Mouse (Mus musculus) embryo, embryonic 10.5 days (tissue): ENCODE results near the gene Map6.

Experiments used
- DNase-seq: peaks from one replicate; pipeline ENCODE4 v3.0.0-alpha.2; 2015; ENCODE audit warnings: low spot score

The Map6 gene

DNA sequence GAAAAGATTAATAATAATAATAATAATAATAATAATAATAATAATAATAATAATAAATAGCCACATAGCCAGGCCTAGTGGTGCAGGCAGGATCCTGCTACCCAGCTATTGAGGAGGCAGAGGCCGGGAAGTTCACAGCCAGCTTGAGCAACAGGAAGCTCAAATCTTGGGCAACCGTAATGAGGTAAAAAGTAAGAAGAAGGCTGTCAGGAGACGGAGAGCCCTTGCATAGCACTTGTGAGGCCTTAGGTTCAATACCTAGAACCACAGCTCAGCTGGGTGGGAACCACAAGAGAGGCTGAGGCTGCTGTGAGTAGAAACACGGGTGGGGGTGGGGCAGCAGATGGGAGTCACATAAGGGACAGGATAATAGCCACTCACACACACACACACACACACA is 47.3 kb downstream of the Map6 start:
- no peak for DNase-seq

- DNase-seq = no peak
Observed at GRCm38 (mm10) chr7:99316207-99316606, 49.0 kb downstream of the Map6 start.

DNA sequence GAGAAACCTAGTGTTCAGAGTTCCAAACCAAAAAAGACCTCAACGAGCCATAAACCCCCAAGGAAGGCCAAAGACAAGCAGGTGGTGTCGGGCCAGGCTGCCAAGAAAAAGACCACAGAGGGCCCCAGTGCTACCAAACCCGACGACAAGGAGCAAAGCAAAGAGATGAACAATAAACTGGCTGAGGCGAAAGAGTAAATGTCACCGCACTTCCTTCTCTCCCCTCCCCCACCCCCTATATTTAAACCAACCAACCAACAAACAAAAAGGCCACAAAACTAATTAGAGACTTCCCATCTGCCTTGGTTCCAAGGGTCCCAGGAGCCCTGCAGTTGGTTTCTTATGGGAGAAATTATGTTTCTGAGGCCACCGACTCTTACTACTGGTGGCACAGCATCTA is 50.2 kb downstream of the Map6 start:
- no peak for DNase-seq

GRCm38 (mm10) chr7:99320524-99320923 is 53.3 kb downstream of the Map6 start:
- peak; percentile 22 for DNase-seq

DNA sequence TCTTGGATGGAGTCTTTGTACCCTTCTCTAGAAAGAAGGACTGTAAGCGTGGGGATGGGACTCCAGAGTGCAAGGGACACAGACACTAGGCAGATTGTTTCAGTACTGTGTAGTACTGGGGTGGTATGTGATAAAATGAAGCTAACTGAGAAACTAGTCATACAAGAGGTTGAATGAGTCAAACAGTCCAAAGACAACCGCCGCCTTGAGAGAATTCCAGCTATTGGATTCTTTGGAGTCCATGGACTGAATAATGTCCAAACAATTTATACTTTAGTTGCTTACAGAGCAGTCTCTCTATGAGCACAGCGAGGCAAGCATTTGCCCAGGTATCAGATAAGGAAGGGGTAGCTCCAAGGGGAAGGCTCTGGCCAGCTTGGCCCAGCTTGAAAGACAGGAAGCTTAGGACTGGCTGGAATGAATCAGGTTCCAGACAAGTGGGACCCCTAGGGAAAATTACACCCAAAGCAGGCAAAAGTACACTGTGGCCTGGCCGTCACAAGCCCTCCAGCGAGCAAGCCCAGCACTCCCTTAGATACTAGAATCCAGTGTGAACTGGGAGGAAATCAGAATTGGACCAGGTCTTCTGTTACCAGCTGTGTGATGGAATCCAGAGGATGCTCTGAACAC is 55.6 kb downstream of the Map6 start:
- no peak for DNase-seq

DNA sequence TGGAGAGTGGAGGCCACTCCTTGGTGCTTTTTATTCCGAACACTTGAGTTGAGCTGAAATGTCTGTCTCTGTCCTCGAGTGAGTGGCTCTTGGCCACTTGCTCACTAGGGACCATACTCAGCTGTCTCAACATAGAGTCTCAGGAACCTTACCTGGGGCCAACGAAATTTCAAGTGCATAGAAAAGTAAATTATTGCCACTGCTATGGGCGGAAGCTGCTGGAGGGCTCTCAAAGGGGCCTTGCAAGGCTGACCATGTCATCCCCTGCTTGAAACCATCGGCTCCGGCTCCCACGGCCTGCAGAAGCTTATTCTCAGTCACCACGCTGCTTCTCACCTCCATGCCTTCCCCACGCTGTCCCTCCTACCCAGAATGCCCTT is 56.1 kb downstream of the Map6 start:
- no peak for DNase-seq

- peak; percentile 39 for DNase-seq
Observed at GRCm38 (mm10) chr7:99324810-99325209, 57.6 kb downstream of the Map6 start.

DNA sequence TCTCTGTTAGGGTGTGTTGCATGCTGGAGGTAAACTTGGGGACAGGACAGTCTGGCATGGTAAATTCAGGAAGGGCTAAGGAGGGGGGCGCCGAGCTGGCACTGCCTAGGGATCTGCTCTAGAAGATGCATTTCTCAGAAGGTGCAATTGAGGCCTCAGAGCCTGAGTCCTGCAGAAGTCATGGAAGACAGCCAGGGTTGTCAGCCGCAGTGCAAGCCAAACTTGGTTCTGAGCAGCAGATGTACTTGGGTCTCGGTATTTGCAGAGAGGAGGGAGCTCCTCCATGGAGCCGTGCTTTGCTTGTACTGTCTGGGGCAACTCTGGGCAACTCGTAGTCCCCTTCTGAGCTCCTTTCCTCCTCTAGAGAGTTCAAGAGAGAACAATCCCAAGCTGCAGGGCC is 58.9 kb downstream of the Map6 start:
- no peak for DNase-seq

GRCm38 (mm10) chr7:99328847-99329246 is 61.6 kb downstream of the Map6 start:
- DNase-seq = peak; percentile 68

- DNase-seq = no peak
Observed at GRCm38 (mm10) chr7:99330012-99330411, 62.8 kb downstream of the Map6 start.

DNA sequence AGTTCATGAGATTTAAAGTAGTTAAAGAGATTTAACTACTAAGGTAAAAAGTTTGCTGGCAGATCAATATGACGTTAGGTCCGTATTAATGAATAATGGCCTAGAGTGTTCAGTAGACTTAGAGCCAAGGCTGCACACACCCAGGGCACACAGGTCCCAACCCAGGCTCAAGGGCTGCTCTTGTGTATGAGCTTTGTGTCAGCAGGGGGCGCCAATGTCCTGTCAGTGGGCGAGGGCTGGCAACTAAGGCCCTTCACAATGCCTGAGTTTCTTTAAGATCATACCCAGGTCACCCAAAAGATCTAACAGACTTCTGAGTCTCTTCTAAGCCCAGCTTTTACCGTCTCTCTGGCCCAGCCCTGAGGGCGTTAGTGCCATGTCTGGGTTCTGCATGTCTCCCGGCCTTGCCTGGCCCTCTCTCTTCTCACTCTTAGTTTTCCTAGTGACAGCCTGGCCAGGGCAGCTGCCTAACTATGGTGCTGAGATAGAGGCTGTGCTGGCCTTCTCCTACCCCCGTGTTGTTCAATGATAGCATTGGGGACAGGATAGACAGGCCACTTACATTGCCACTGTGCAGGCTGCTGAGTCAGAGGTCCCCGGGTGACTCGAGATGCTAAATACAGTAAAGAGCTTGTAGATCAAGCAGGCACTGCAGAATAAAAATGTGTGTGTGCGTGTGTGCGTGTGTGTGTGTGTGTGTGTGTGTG is 65.7 kb downstream of the Map6 start:
- peak; percentile 94 for DNase-seq

DNA sequence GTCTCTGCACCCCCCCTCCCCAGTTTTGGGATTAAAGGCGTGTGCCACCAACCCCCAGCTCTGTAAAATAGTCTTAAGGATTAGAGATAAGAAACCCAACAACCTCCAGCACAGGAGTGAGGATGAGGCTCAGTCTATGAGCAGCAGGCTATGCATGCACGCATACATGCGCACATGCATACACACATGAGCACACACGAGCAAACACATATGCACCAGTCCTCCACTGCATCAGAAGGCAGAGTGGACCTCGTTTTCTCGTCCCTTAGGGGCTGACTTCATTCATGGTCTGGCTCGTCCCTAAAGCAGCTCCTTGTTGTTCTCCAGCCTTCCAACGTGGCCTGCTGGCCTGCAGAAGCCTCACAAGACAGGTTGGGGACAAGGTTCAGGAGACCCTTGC is 73.5 kb downstream of the Map6 start:
- DNase-seq = no peak

DNA sequence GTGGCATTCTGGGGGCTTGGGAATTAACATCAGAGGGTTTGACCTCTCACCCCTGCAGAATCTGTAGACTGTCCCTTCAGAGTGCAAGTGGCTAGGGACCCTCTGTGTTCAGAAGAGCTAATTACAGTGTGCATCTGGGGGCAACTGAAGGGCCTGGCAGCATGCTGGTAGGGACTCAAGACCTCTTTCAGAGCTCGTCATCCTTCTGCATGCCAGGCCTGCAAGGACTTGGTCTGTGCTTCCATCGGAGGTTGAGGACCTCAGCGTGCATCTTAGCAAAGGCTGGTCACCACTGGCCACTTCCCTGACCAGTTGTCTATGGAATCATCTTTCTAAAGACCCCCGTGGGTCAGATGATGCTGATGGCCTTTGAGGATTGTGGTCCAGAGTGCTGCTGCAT is 76.3 kb downstream of the Map6 start:
- no peak for DNase-seq

- no peak for DNase-seq
Observed at GRCm38 (mm10) chr7:99347268-99347667, 80.0 kb downstream of the Map6 start.

GRCm38 (mm10) chr7:99348883-99349282 is 81.6 kb downstream of the Map6 start:
- no peak for DNase-seq

DNA sequence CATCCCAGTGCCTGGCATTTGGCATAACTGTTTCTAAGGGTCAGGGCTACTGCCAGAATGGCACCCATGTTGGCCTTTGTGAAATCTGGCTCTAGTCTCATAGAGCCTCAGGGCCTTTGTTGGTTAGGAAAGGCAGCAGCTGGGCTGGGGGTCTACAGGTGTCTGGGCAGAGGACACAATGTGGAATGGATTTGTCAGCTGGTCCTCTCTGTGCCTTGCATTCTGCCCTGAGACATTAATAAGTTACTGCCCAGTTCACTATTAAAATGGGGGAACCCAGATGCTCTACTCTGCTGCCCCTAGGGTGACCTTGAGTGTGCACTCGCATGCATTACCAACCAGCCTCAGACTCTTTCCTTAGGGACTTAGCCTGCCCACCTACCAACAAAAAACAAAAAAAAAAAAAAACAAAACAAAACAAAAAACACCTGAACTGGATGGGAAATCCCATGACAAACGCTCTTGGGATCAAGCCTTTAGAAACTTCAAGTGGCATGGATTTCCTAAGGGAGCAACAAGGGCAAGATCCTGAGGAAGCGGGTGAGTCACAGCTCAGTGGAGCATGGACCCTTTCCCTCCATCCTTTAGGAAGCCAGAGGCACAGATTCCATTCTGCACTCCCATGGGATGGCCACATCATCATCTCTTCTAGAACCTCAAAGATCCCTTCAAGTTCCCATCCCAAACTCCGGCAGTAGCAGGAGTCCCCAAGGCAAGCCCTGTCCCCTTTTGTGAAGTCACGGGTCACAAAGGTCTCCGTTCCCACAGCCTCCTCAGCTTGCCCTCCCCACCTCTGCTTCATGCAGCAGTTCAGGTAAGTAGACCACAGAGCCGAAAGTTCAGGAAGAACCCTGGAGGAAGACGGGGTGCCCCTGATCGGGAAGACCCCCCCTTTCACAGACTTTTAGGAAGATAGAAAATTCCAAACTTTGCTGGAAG is 82.8 kb downstream of the Map6 start:
- no peak for DNase-seq

DNA sequence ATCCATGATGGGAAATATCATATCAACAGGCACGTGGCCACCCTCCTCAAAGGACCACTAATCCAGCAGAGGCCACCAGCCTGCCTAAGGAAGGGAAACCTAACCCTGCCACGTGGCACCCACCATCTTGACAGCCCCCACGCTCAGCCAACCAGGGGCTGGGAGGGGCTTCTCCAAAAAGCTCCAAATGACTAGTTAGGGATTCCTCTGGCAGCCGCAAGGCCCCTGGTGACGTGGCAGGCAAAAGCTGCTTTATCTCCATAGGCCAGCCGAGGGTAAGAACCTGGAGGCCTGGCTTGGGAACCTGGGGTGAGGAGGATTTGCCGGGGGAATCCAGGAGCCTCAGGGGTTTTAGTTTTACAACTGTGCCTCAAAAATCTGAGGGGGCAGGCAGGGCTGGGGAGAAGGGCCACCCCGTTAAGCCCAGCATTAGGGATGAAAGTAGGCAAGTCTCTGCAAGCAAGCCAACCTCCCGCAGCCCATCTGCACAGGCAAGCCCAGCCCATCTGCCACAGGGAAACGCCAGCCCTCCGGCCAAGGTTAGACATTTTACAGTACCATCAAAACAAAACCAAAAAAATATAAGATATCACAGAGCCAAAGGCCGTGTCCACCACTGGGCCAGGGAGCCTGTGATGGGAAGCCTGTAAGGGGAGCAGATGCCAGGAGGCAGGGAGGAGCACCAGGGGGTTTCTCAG is 84.0 kb downstream of the Map6 start:
- DNase-seq = peak; percentile 69

DNA sequence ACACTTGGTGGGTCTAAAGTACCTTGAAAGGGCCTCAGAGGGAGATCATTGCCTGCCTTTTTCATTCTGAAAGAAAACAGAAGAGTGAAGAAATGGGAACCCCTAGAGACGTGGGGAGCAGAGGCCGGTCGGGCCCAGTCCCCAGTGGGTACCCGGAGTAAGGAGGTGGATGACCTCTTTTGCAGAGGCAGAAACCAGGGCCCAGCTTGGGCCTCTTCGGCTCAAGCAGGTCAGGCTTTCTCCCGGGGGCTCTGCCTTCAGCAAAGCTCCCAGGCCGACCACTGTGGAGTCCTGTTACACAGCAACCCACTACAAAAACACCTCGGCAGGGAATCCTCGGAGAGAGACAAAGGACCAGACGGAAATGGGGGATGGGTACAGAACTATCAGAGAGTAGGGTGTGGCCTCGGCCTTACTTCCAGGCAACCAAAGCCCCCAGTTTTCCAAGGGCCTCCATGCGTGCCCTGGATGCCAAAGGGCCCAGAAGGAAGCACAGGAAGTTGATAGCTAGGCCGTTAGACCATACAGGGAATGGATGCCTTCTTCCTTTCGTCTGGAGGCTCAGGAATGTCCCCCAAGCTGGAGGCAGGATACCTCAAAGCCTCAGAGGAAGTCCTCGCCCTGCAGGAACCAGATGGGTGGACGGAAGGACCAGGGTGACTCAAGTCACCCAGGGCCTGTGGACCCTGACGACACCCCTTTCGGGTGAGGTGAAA is 84.7 kb downstream of the Map6 start:
- peak; percentile 90 for DNase-seq

GRCm38 (mm10) chr7:99352526-99353400 is 85.5 kb downstream of the Map6 start, which contains the start of gene Serpinh1:
Gene Serpinh1, minus strand, starts transcription at chr7:99353239.
- DNase-seq = peak; percentile 94

DNA sequence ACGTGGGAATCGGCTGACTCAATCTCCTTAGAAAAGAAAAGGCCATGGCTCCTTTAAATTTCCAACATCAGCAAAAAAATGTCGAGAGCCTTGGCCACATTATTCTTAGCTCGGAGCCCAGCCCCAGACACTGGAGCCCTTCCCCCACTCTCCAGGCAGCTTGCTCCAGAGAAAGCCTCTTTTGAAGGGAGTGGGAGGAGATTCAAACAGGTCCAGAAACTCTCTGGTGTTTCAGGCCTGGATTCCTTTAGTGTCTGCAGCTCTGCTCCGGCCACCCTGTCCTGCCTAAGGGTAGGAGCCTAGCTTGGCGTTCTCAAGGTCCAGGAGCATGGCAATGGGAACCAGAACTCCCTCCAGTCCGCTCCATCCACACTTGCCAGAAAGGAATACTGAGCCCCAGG is 88.5 kb downstream of the Map6 start:
- DNase-seq = peak; percentile 93
